Mouse (Mus musculus): ENCODE results near the gene Olfr767. TPM values are rescaled to one million over a fixed set of nuclear protein-coding genes. Genes with fewer than 3 reads are reported as not detected.

The Olfr767 gene
- polyA plus RNA-seq (2017; shearing (Covaris generic)), result not detected

GRCm38 (mm10) chr10:129082810-129083209 is at the start of gene Olfr767:
Gene Olfr767 (minus strand): TSS chr10:129082910.

GRCm38 (mm10) chr10:129117761-129118160 is 35.1 kb upstream of the Olfr767 start, which contains the start of gene Olfr769:
Gene Olfr769 (minus strand): TSS chr10:129117861.

GRCm38 (mm10) chr10:129099275-129099674 is 16.6 kb upstream of the Olfr767 start, which contains the start of gene Olfr768:
Gene Olfr768 (minus strand): TSS chr10:129099375.

GRCm38 (mm10) chr10:129068877-129069276 is 13.8 kb downstream of the Olfr767 start, which contains the start of gene Olfr766-ps1:
Gene Olfr766-ps1 (minus strand): TSS chr10:129068977.

GRCm38 (mm10) chr10:129049898-129050297 is 32.8 kb downstream of the Olfr767 start, which contains the start of gene Olfr765:
Gene Olfr765 (minus strand): TSS chr10:129049998.

GRCm38 (mm10) chr10:129039796-129040195 is 42.9 kb downstream of the Olfr767 start, which contains the start of gene Olfr764-ps1:
Gene Olfr764-ps1 (minus strand): TSS chr10:129039896.

Other genes starting within 250 kb of the Olfr767 start
- gene Gdf11, start 191.2 kb downstream of the Olfr767 start, polyA plus RNA-seq (2017; shearing (Covaris generic)), result 3.2 TPM
- gene Cd63, start 181.9 kb downstream of the Olfr767 start, polyA plus RNA-seq (2017; shearing (Covaris generic)), result 0.69 TPM
- 17.3 TPM for gene Rdh5, start 160.0 kb downstream of the Olfr767 start, polyA plus RNA-seq (2017; shearing (Covaris generic))
- 166 TPM for gene Bloc1s1, start 158.9 kb downstream of the Olfr767 start, polyA plus RNA-seq (2017; shearing (Covaris generic))
- gene Itga7, start 149.1 kb downstream of the Olfr767 start, polyA plus RNA-seq (2017; shearing (Covaris generic)), result 4.0 TPM
- gene Mettl7b, start 121.9 kb downstream of the Olfr767 start, polyA plus RNA-seq (2017; shearing (Covaris generic)), result not detected
- not detected for gene Olfr9, start 93.5 kb downstream of the Olfr767 start, polyA plus RNA-seq (2017; shearing (Covaris generic))
- not detected for gene Olfr763, start 72.1 kb downstream of the Olfr767 start, polyA plus RNA-seq (2017; shearing (Covaris generic))
- gene Olfr764-ps1, start 43.0 kb downstream of the Olfr767 start, polyA plus RNA-seq (2017; shearing (Covaris generic)), result not detected
- gene Olfr765, start 32.9 kb downstream of the Olfr767 start, polyA plus RNA-seq (2017; shearing (Covaris generic)), result not detected
- not detected for gene Olfr766-ps1, start 13.9 kb downstream of the Olfr767 start, polyA plus RNA-seq (2017; shearing (Covaris generic))
- not detected for gene Olfr768, start 16.5 kb upstream of the Olfr767 start, polyA plus RNA-seq (2017; shearing (Covaris generic))
- gene Olfr769, start 35.0 kb upstream of the Olfr767 start, polyA plus RNA-seq (2017; shearing (Covaris generic)), result 0.04 TPM
- not detected for gene Olfr770, start 56.1 kb upstream of the Olfr767 start, polyA plus RNA-seq (2017; shearing (Covaris generic))
- not detected for gene Olfr771, start 81.8 kb upstream of the Olfr767 start, polyA plus RNA-seq (2017; shearing (Covaris generic))
- not detected for gene Olfr772, start 95.0 kb upstream of the Olfr767 start, polyA plus RNA-seq (2017; shearing (Covaris generic))
- not detected for gene Olfr773, start 104.5 kb upstream of the Olfr767 start, polyA plus RNA-seq (2017; shearing (Covaris generic))
- gene Olfr774, start 153.3 kb upstream of the Olfr767 start, polyA plus RNA-seq (2017; shearing (Covaris generic)), result not detected
- gene Olfr775, start 165.5 kb upstream of the Olfr767 start, polyA plus RNA-seq (2017; shearing (Covaris generic)), result not detected
- gene Olfr776, start 176.2 kb upstream of the Olfr767 start, polyA plus RNA-seq (2017; shearing (Covaris generic)), result not detected
- gene Olfr777, start 188.6 kb upstream of the Olfr767 start, polyA plus RNA-seq (2017; shearing (Covaris generic)), result not detected
- gene Olfr780, start 235.2 kb upstream of the Olfr767 start, polyA plus RNA-seq (2017; shearing (Covaris generic)), result not detected
- gene Olfr781, start 245.9 kb upstream of the Olfr767 start, polyA plus RNA-seq (2017; shearing (Covaris generic)), result not detected

Measured in CD4-positive, CD25-positive, alpha-beta regulatory T cell (primary cell).